Mouse (Mus musculus) adrenal gland, postnatal 10 days (tissue): ENCODE measurements around the gene Pde1a. TPM values are rescaled to one million over a fixed set of nuclear protein-coding genes. Genes with fewer than 3 reads are reported as not detected.

Source experiments
- DNase-seq: peaks from one replicate; pipeline ENCODE4 v3.0.0; 2021; ENCODE audit warnings: mixed read lengths
- total RNA-seq, 2 experiments: library from RNA; stranded (reverse); gene quantifications; 2 replicates each; pipeline ENCODE4 v1.2.3; 2021

Gene Pde1a
- total RNA-seq, 2 experiments from 2014 or later: 17.4 to 20.3 TPM

GRCm38 (mm10) chr2:80046751-80047513 is 82.3 kb downstream of the Pde1a start:
- no peak for DNase-seq

GRCm38 (mm10) chr2:80038642-80039445 is 90.4 kb downstream of the Pde1a start:
- peak; percentile 46 for DNase-seq

- peak; percentile 25 for DNase-seq
Measured at GRCm38 (mm10) chr2:80037971-80038370, 91.3 kb downstream of the Pde1a start.

GRCm38 (mm10) chr2:80029051-80029450 is 100.2 kb downstream of the Pde1a start:
- no peak for DNase-seq

GRCm38 (mm10) chr2:80026053-80026452 is 103.2 kb downstream of the Pde1a start:
- DNase-seq: no peak

- no peak for DNase-seq
Measured at GRCm38 (mm10) chr2:80025597-80025996, 103.7 kb downstream of the Pde1a start.

GRCm38 (mm10) chr2:80025038-80025437 is 104.2 kb downstream of the Pde1a start:
- no peak for DNase-seq

GRCm38 (mm10) chr2:80014161-80014560 is 115.1 kb downstream of the Pde1a start:
- no peak for DNase-seq

- DNase-seq: peak; percentile 24
Measured at GRCm38 (mm10) chr2:80013060-80013459, 116.2 kb downstream of the Pde1a start.

- DNase-seq: no peak
Measured at GRCm38 (mm10) chr2:79999168-79999567, 130.1 kb downstream of the Pde1a start.

GRCm38 (mm10) chr2:79998460-79998859 is 130.8 kb downstream of the Pde1a start:
- DNase-seq: no peak

GRCm38 (mm10) chr2:79991642-79992041 is 137.6 kb downstream of the Pde1a start:
- DNase-seq: no peak

GRCm38 (mm10) chr2:79983778-79984177 is 145.5 kb downstream of the Pde1a start:
- DNase-seq: no peak

- DNase-seq: peak; percentile 37
Measured at GRCm38 (mm10) chr2:79983222-79983632, 146.0 kb downstream of the Pde1a start.

- no peak for DNase-seq
Measured at GRCm38 (mm10) chr2:79981781-79982180, 147.5 kb downstream of the Pde1a start.

GRCm38 (mm10) chr2:79978992-79979391 is 150.3 kb downstream of the Pde1a start:
- no peak for DNase-seq

- no peak for DNase-seq
Measured at GRCm38 (mm10) chr2:79977259-79977658, 152.0 kb downstream of the Pde1a start.

- DNase-seq: no peak
Measured at GRCm38 (mm10) chr2:79975947-79976346, 153.3 kb downstream of the Pde1a start.

GRCm38 (mm10) chr2:79972271-79972670 is 157.0 kb downstream of the Pde1a start:
- no peak for DNase-seq

GRCm38 (mm10) chr2:79969594-79969993 is 159.7 kb downstream of the Pde1a start:
- no peak for DNase-seq

- no peak for DNase-seq
Measured at GRCm38 (mm10) chr2:79966681-79967506, 162.4 kb downstream of the Pde1a start.

- no peak for DNase-seq
Measured at GRCm38 (mm10) chr2:79966086-79966485, 163.2 kb downstream of the Pde1a start.

- DNase-seq: no peak
Measured at GRCm38 (mm10) chr2:79964964-79965363, 164.3 kb downstream of the Pde1a start.
